Mouse (Mus musculus) T-helper 17 cell (primary cell): ENCODE results near the gene Gadd45b.

ENCODE experiments used
- in situ Hi-C, 2 experiments: fragments of 300-600 bp; cut with MboI, MseI; formaldehyde crosslinking; loops; 1 replicate in 1 of 2; 2 replicates in 1 of 2; pipeline ENCODE4 v1.15.1; 2025; ENCODE audit warnings: high pct_unique_total_duplicates in 2 of 2

Gadd45b gene

DNA sequence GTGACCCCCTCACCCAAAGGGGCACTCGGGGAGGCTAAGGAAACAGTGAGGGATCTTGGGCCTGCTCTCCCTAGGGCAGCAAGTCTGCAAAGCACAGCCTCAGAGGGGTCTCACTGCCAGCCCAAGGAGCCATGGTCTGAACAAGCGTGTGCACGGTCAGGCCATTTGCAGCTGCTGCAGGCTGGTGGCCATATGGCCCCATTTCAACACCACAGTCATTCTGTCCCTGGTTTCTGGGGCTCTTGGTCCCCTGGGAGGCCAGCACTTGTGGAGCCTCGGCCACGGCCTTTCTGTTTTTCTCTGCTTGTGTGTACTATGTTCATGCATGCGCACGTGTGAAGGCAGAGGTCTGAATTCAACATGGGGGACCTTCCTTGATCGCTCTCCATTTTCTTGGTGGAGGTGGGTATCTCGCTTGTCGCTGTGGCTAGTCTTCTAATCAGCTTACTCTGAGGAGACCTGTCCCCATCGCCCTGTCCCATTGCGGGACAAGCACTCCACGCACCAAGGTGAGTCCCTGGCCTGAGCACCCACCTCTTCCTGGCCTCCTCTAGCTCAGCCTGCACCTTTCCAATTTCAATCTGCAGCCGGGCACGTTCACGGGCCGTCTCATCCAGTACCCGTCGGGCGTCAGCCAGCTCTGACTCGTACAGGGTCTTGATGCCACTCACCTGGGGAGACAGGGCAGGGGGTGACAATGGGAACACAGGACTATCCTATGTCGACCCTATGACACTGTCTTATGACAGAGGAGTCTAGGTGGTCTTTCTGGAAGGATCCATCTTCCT is 20.3 kb upstream of the Gadd45b start:
- in situ Hi-C loops = no loop called here

DNA sequence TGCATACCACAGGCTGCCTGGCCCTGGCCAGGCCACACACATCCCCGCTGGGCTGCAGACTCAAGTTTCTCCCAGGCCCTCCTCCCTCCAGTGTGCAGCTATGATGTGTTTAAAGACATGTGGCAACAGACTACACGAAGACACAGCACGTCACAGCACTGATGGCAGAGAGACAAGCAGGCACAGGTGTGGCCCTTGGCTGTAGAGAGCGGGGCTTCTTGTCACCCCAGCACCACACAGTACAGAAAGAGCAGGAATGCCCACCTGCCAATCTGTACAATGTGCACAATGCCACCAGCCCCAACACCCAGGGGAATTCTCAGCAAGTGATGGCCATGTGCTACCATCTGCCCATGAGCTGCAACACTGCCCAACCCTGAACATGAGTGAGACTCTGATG is 18.5 kb upstream of the Gadd45b start:
- in situ Hi-C loops = no loop called here

DNA sequence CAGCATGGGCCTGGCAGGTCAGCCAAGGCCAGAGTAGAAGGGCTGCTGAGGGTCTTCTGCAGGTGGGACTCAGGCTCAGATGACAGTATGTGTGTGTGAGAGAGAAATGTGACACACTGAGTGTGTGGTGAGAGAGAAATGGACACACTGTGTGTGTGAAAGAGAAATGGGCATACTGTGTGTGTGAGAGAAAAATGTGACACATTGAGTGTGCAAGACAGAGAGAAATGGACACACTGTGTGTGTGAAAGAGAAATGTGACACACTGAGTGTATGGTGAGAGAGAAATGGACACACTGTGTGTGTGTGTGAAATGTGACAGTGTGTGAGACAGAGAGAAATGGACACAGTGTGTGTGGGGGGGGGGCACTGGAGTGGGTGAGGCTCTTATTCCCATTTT is 18.0 kb upstream of the Gadd45b start:
- in situ Hi-C loops = no loop called here

DNA sequence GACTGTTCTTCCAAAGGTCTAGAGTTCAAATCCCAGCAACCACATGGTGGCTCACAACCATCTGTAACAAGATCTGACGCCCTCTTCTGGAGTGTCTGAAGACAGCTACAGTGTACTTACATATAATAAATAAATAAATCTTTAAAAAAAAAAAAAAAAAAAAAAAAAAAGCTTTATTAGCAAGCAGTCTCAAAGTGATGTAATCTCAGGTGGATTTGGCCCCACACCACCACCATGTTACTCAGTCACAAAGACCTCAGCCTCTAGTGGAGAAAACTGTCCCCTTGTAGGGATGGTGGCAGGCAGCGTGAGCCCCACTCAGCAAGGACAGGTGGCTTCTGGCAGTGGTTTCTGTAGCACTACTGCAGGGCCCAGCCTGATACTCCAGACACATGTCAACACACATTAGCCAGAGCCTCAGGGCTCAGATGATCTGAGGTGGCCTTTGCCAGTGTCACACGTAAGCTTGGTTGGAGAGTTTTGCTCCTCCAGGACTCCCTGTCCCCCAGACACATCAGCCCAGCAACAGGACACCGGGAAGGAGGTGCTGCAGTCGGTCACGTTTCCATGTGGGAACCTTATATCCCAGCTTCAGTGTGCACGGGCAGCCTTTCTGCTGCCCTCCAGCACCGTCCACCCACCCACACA is 16.4 kb upstream of the Gadd45b start:
- in situ Hi-C loops = no loop called here

DNA sequence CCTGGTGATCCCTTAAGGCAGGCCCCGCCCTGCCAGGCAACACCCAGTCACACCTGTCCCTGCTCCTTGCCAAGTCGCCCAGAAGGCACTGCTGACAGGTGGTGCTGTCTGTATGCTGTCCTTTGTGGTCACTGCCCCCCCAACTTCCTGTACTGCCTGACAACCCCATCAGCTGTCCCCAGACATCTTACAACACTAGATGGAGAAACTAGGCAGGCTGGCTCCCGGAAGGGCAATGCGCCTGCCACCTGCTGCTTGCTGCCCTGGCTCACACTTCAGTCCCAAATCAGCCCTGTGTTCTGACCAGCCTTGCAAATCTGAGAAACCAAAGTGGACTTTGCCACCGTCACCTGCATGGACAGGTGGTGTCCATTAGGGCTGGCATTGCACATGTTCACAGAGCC is 15.6 kb upstream of the Gadd45b start:
- in situ Hi-C loops = no loop called here

DNA sequence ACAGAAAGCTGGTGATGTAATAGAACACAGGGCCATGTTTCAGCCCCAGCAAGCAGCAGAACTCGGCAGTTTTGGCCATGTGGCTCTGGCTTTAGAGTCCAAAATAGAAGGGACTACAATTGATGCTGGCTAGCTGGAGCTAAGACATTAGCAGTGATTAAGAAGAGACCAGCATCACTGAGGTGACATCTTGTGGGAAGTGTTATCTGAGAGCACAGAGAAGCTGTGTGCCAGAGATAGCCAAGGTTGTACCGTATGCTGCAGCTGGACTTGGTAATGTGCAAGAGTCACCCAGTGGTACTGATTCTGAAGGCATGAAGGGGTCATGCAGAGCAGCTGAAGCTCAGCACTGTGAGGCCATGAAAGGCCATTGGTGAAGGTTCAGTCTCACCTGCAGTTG is 14.6 kb upstream of the Gadd45b start:
- in situ Hi-C loops = no loop called here

DNA sequence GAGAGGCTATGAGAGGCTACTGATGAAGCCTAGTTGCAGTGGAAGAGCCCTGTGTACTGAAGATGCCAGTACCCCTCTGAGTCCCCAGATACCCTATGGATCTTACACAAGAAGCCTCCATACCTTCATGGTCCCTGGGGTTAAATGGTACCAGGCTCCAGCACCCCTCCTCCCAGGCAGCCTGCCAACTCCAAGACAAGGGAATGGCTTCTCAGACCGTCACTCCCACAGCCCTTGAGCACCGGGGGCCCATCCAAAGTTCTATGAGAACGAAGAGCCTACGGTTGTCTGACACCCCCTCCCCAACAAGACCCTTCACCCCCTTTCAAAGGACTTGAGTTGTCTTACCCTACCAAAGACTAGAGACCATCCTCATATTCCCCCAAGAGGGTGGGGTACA is 14.1 kb upstream of the Gadd45b start:
- in situ Hi-C loops = no loop called here

DNA sequence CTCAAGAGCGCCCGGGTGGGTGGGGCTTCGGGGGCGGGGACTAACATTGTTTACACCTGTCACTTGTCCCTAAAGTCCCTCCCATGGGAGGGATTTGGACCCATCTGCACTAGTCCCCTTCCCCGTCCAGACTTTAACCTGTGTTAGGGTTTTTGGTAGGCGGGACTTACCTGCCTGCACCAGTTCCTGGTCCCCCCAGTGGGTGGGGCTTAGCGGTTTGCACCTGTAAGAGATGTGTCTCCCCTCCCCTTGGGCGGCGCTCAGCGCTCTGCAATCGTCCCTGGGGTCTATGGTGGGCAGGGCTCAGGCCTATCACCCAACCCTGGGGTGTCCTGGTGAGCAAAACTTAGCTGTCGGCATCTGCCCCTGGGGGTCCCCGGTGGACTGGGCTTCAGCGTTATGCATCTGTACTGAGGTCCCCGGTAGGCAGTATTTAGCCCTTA is 12.5 kb upstream of the Gadd45b start:
- in situ Hi-C loops = no loop called here

DNA sequence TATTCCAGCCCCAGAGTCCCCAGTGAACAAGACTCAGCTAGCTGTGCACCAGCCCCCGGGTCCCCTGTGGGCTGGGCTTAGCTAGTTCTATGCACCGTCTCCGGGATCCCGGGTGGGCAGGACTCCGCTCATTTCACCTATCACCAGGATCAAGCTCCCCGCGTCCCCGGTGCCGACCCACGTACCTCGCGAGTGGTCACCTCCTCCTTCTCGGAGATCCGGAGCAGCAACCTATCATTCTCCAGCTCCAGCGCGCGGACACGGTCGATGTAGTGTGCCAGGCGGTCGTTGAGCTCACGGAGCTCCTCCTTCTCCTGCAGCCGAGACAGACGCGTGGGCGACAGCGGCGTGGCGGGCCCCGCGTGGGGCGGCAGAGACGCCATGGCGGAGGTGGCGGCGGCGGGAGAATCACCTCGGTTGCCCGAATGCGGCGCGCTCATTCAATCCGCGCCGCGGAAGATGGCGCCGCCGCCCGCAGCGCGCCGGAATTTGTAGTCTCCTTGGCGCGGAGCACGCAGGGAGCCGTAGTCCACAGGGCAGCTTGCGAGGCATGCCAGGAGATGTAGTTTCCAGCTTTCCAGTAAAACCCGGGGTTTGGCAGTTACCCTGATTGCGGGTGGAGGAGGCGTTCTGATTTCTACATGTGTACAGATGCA is 12.0 kb upstream of the Gadd45b start, which contains the start of gene Lmnb2:
TSS of gene Lmnb2 (minus strand) at position 467 of the 656 bp plus-strand sequence.
- in situ Hi-C loops = no loop called here

DNA sequence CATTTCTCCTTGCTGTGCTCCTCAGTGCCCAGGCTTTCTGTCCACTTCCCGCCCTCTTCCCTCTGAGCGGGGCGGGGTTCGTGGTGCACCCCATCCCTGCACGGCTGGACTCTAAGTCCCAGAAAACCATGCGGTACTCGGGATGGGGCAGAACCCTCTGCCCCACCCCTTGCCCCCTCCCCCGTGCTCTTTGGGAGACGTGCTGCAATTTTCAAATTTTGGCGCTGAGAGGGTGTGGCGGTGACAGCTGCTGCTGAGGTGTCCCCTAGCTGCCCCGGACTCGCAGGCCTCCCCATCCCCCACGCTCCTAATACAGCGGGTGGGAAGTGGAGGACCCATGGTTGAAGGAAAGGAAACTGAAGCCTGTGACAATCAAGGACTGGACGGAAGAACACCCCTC is 8.0 kb upstream of the Gadd45b start:
- in situ Hi-C loops = no loop called here

DNA sequence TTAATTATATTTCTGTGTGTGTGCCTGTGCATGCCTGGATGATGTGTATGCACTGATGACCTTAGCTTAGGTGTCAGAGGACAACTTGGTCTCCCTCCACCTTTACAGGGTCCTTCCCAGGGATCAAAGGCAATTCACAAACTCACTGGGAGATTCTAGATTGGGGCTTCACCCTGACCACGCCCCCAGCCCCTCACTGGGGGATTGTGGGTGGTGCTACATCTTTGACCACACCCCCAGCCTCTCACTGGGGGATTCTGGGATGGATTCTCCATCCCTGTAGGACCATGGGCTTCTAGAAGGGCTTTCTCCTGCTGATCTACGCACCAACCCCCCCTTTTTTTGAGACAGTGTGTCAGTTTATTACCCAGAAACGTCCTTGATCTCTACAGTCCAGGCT is 4.4 kb upstream of the Gadd45b start:
- in situ Hi-C loops = loop anchor here (5.0 to 25.0 kb wide), 2 partner anchors 67 to 1837 kb away; partner anchors contain the start of gene Nfyb (in 1 of the 2)

DNA sequence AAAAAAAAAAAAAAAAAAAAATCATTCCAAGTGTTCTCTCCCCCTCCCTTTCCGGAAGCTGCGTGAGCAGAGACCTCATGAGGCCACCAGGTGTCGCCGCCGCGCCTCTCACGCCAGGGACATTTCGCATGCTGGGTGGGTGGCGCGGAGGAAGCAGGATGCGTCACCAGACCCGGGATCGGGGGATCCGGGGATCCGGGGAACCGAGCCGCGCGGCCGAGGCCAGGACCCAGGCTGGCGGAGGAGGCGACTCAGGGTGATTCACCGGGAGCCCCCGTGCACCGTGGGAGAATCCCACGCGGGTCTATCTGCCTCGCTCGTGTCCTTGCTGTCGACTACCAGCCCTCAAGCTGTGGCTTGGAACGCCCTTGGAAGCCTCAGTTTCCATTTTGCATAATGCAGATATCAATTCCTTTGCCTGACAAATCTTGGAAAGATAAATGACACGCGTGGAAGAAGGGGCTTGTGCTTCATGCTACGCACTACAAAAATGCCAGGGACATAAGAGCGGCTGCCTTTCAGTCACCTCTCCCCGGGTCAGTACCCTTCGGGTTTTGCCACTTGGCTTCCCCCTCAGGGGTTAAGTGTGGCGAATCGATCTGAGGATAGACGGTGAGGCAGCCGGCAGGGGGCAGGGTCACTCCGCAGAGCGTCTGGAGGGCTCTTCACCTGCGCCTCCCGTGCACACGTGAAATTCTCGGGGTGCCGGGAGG is 1.1 kb upstream of the Gadd45b start:
- in situ Hi-C loops = loop anchor here (5.0 to 25.0 kb wide), 2 partner anchors 64 to 1834 kb away; partner anchors contain the start of gene Nfyb (in 1 of the 2)

DNA sequence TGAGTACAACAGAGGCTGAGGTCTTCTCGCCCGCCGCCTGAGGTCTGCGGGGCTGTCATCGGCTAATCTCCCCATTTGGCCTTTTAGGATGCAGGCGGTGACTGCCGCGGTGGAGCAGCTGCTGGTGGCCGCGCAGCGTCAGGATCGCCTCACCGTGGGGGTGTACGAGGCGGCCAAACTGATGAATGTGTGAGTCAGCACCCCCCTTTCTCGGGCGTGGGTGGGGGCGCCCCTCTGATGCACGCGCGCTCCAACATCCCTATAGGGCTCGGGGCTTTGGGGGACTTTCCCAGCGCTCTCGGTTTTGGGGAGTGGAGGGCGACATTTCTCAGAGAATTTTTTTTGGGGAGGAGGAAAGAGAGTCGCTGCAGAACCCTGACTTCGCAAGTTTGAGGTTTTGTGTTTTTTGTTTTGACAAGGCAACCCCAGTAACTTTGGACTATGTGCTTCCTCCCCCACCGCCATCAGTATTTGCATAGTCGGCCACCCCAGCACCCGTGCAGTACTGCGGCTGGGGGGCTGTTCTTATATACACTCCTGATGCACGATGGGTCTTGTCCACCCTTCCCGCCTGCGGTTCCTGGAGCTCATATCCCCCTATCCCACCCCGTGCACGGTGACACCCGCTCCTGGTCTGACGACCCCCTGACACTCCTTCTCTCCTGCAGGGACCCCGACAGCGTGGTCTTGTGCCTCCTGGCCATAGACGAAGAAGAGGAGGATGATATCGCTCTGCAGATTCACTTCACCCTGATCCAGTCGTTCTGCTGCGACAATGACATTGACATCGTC is 684 bp downstream of the Gadd45b start:
- in situ Hi-C loops = loop anchor here in 1 of 2 experiments (25.0 kb wide), 1 partner anchor 1832 kb away; the partner anchor contains the start of gene Nfyb

DNA sequence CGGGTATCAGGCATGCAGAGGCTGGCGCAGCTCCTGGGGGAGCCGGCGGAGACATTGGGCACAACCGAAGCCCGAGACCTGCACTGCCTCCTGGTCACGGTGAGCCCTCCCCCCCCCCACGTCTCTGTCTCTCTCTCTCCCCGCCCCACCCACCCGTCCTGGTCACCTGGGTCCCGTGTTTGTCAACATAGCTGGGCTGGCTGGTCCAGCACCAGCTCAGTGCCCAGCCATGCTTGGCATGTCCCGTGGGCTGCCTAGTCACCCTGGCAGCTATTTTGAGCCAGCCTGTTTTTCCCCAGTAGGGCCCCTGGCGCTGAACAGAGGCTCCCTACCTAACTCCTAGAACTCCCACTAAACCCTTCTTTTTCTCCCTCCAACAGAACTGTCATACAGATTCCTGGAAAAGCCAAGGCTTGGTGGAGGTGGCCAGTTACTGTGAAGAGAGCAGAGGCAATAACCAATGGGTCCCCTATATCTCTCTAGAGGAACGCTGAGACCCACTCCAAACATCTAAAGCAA is 1.3 kb downstream of the Gadd45b start:
- in situ Hi-C loops = loop anchor here in 1 of 2 experiments (25.0 kb wide), 1 partner anchor 1831 kb away; the partner anchor contains the start of gene Nfyb

DNA sequence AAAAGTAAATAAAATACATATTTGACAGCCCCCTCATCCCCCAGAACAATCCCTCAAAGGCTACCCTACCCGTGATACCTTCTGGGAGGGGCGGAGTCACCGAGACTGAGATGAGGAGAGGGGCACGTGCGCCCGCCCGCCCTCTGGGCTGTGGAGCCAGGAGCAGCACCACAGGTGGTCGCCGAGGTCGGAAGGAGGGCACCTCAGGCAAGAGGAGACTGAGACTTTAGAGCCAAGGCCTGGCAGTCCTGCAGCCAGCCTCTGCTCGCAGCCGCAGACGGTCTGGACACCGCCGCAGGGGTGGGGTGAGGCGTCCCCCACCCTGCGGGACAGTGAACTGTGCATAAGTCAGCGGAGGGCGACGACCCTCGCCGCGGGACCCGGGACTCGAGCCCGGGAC is 1.8 kb downstream of the Gadd45b start:
- in situ Hi-C loops = loop anchor here in 1 of 2 experiments (25.0 kb wide), 1 partner anchor 1831 kb away; the partner anchor contains the start of gene Nfyb

DNA sequence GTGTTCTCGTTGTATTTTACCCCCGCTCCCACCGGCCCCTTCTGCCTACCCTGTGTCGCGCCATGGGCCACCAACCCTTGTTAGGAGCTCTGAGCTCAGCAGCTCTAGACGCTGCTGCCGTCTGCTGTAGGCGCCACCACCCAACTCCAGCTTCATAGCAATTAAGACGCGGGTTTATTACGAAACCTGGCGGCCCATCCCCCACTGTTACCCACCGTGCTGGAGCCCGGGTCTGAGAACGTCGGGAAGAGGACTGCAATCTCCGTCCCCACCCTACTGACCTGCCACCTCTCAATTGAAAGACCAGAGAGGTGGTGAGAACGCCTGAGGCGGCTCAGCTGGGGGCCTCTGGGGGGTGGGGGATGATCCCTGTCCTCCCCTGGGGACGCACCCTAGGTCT is 2.3 kb downstream of the Gadd45b start:
- in situ Hi-C loops = loop anchor here in 1 of 2 experiments (25.0 kb wide), 1 partner anchor 1830 kb away; the partner anchor contains the start of gene Nfyb

DNA sequence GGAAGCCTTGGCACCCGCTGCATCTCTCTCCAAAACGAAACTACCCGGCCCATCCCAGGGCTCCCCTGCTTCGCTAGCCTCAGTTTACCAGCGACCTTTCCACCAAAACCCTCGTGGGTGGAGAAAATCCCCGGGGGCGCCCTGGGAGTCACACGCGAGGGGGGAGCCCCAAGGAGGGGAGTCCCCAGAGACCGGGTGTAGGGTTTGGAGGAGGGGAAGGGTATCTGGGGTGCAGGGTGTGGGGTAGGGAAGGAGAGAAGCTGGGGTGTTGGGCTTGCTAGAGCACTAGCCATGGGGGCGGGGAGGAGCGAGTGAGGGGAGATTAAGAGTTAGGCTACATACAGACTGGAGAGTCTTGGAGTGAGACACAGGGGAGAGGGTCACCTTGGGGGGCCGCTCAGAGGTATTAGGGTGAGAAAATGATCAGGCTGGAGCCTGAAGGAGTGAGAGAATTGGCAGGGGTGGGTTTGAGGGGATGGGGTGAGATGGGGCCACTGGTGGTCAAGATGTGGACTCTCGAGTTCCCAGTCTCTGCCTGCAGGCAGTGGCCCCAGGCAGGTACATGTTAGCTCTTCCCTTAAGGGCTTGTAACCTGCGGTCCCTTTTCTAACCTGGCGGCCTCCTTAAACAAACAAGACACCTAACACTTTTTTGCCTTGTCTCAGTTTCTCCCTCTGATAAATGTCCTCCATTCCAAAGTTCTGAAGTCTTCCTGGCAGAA is 3.0 kb downstream of the Gadd45b start:
- in situ Hi-C loops = loop anchor here in 1 of 2 experiments (25.0 kb wide), 1 partner anchor 1829 kb away; the partner anchor contains the start of gene Nfyb

DNA sequence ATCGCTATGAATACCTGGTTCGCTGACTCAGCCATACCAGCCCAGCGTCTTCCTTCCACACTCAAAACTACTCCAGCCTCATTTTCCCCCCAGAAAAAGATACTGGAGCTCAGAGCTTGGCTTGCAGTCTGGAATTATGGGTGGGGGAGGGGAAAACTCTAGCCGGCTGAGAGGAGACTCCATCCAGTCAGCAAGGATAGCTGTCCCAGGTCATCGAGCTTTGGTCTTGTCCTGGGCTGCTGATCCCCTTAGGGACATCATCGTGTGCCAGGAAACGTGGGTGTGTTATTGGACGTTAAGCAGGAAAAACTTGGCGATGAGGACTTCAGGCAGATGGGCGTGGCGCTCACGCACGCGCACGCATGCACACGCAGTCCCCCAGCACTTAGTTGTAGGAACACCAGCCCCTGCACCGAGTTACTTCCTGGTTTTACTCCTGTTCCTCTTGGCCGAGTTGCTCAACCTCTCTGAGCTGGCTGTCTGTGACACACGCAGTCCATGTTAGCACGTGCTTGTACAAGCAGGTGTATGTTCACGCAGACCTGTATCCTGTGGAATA is 3.6 kb downstream of the Gadd45b start:
- in situ Hi-C loops = loop anchor here in 1 of 2 experiments (25.0 kb wide), 1 partner anchor 1829 kb away; the partner anchor contains the start of gene Nfyb
